Mouse (Mus musculus) kidney, adult 2 months (tissue): ENCODE measurements around the gene Cbs. TPM values are rescaled to one million over a fixed set of nuclear protein-coding genes. Genes with fewer than 3 reads are reported as not detected.
"Not testable (repeated sequence)": the region's sequence is repeated elsewhere in the genome, so short reads cannot be mapped to it uniquely, and the experiment has no call there.

Experiments used
- DNase-seq: peaks from one replicate; pipeline ENCODE4 v3.0.0; 2021
- H3K27ac ChIP-seq: fragments of 200-500 bp; 2 replicates; pipeline ENCODE4 v1.5.1; 2012; ENCODE audit warnings: low read depth, low read length, control low read depth, inconsistent platforms; ENCODE audit not compliant: insufficient read depth
- H3K27me3 ChIP-seq: fragments of 200-500 bp; replicated peaks from 2 replicates; pipeline ENCODE4 v1.6.1; 2012; ENCODE audit warnings: mild to moderate bottlenecking, moderate library complexity, low read length, inconsistent platforms; ENCODE audit not compliant: control insufficient read depth, insufficient read depth
- H3K36me3 ChIP-seq: fragments of 200-500 bp; 2 replicates; pipeline ENCODE4 v1.6.1; 2012; ENCODE audit warnings: mild to moderate bottlenecking, moderate library complexity, low read length, inconsistent platforms; ENCODE audit not compliant: control insufficient read depth, insufficient read depth
- H3K4me1 ChIP-seq: fragments of 200-500 bp; 2 replicates; pipeline ENCODE4 v1.6.1; 2011; ENCODE audit warnings: low read length; ENCODE audit not compliant: control insufficient read depth, insufficient read depth
- H3K4me3 ChIP-seq: fragments of 200-500 bp; 2 replicates; pipeline ENCODE4 v1.5.1; 2011; ENCODE audit warnings: mild to moderate bottlenecking, low read depth, low read length, control low read depth; ENCODE audit not compliant: insufficient read depth
- CTCF ChIP-seq: fragments of 200-500 bp; conservative IDR thresholded peaks from 2 replicates; pipeline ENCODE4 v1.5.1; 2011; ENCODE audit warnings: low read depth, mild to moderate bottlenecking, control low read depth, low read length, moderate library complexity, mixed read lengths; ENCODE audit not compliant: insufficient read depth, insufficient read length
- POLR2A ChIP-seq: fragments of 200-500 bp; IDR thresholded peaks from one replicate; pipeline ENCODE4 v1.6.1; 2011; ENCODE audit warnings: low read depth, low read length, control low read depth
- WGBS: fragments of 180-500 bp; shearing (Covaris S2); methylation state at CpG from one replicate; pipeline ENCODE4 v1.1.7; 2018; 5-methylcytosine and 5-hydroxymethylcytosine counted together
- polyA plus RNA-seq: library from polyadenylated mRNA; depleted of rRNA; stranded (reverse); fragments of >200 nt; gene quantifications from 2 replicates; pipeline ENCODE4 v1.2.3, GENCODE M21; 2012

Gene Cbs
- polyA plus RNA-seq, 1 experiment = 140 TPM

DNA sequence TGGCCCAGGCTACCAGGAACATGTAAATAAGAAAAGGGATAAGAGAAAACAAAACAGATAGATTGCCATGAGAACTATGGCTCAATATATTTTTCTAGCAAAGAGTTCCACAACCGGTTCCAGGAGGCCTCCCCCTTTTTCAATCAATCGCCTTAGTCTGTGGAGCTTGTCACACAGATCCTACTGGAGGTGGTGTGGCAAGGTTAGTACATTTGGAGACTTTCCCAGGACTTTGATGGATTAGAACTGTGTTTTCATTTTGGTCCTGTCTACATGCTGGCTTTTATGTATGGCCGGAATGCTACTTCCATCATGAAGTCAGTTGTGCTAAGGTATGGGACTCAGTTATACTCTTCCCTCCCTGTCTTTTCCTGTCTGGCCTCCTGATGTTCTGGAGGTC, 27.1 kb downstream of the Cbs start:
- no peak overlapping the region for H3K27ac ChIP-seq
- no peak for DNase-seq
- WGBS = 83% methylated on average over 3 of the region's 3 CpGs
- H3K4me3 ChIP-seq = no peak overlapping the region
- H3K4me1 ChIP-seq = peaks cover 12% of the 10 kb centered on the region
- H3K36me3 ChIP-seq = no peaks in the 10 kb centered on the region
- H3K27me3 ChIP-seq = no peaks in the 10 kb centered on the region
- TF ChIP-seq CTCF (no peak), POLR2A (no peak)

DNA sequence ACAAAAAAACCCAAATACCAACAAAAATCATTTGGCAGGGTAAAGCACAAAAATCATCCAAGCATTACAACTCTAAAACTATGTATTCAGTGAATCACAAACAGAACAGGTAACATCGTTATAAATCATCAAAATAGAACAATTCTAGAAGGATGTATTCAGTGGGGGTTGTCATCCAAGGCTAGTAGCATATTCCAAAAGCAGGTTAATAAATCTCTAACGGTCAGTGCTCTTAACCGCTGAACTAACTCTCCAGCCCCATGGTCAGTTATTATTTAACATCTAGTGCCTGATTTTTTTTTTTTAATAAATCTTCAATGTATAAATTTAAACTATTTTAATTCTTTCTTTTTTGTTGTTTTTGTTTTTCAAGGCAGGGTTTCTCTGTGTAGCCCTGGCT, 27.9 kb downstream of the Cbs start:
- not testable (repeated sequence) for H3K36me3 ChIP-seq, H3K27me3 ChIP-seq, H3K4me3 ChIP-seq, H3K27ac ChIP-seq
- H3K4me1 ChIP-seq = peaks cover 12% of the 10 kb centered on the region
- 52% methylated on average over 3 of the region's 3 CpGs for WGBS
- DNase-seq = peak; percentile 65

DNA sequence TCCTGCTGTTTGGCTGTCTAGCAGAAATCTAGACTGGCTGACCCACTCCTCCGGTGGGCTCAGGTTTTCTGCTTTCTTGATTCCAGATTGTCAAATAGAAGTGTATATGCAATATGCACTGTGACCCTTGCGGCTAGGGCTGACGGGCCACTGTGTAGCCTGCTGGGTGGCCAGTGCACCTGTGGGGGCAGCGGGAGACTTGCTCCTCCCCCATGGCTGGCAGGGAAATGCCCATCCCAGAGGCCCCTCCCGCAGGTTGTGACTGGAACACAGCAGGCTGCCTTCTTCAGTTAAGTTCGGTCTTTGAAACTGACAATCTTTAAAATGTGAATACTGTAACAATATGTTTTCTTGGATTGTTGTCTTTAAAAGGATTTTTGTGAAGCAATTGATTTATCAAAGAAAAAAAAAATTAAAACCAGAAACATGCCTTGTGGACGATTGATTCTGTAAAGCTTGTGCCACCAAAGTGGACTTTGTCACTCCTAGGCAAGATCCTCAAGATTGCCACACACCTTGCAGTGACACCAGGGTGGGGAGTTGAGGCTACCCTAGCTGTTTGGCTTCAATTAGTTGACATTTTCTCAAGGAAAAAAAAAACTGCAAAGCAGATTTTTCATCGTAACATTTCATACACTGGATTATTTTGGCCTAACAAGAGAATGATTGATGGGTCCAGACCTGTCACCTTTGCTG, 29.6 kb downstream of the Cbs start:
- no peaks in the 10 kb centered on the region for H3K27me3 ChIP-seq
- peak; percentile 50 for DNase-seq
- H3K36me3 ChIP-seq = no peaks in the 10 kb centered on the region
- peaks cover 12% of the 10 kb centered on the region for H3K4me1 ChIP-seq
- TF ChIP-seq POLR2A (no peak), CTCF (no peak)
- 68% methylated on average over 8 of the region's 8 CpGs for WGBS
- H3K4me3 ChIP-seq = no peak overlapping the region
- H3K27ac ChIP-seq = peak overlapping the region; percentile 26

DNA sequence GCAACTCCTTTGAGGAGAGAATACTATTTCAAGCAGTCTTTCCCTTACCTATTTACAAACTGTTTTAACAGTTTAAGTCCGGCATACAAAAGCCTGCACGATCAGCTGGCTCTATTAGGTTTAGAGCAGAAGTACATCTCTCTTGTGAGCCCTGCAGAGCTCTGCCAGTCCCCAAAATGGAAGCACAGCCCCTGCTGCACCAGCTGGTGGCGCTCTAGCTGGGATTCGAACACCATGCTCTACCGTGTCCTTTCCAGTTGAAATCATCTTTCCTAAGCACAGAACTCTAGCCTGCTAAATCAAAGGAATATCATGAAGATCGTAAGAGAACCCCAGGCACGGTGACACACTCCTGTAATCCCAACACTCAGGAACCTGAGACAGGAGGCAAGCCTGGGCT, 30.6 kb downstream of the Cbs start:
- H3K4me1 ChIP-seq = peaks cover 12% of the 10 kb centered on the region
- no peaks in the 10 kb centered on the region for H3K27me3 ChIP-seq
- H3K36me3 ChIP-seq = no peaks in the 10 kb centered on the region
- DNase-seq = no peak
- no peak overlapping the region for H3K4me3 ChIP-seq
- no peak overlapping the region for H3K27ac ChIP-seq
- TF ChIP-seq POLR2A (no peak), CTCF (peak; percentile 45)
- 86% methylated on average over 7 of the region's 7 CpGs for WGBS

DNA sequence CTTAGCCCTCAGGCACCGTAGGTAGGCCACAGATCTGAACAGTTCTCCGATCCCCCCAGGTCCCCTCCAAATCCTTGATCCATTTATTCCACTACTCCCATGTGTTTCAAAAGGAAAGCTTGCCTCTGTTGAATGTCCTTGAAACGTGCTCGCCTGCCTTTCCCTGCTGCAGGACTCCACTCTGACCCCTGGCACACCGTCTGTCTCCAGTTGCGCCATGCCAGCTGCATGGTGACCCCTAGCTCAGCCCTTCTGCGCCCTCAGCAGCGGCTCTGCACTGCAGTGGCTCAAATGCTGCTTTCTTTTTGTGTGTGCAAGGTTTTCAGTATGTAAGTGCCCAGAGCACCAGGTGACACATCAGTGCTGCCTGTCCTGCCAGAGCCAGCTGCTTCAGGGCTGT, 38.4 kb downstream of the Cbs start:
- Histone ChIP-seq H3K36me3 (no peaks in the 10 kb centered on the region), H3K4me1 (peaks cover 5% of the 10 kb centered on the region; the same call in 1 of the 2 replicates), H3K27me3 (no peaks in the 10 kb centered on the region), H3K4me3 (no peak overlapping the region), H3K27ac (no peak overlapping the region)
- 68% methylated on average over 8 of the region's 8 CpGs for WGBS
- TF ChIP-seq CTCF = no peak
- TF ChIP-seq POLR2A = no peak
- peak; percentile 43 for DNase-seq

DNA sequence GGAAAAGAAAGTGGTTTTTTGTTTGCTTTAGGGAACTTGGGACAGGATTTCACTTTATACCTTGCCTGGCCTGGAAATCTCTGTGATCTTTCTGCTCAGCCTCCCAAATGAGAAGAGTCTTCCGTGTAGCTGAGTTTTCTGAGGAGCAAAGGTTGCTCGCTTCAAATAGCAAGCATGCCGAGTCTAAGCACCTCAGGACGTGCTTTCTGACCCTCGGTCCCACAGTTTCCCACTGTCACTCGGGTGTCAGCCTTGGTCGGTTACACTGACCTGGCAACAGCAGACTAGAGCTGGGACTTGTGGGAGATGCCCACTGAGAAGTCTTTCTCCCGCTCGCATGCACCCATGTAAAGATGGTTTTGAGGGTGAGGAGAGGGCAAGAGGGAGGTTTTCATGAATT, 39.1 kb downstream of the Cbs start:
- peaks cover 5% of the 10 kb centered on the region; the same call in 1 of the 2 replicates for H3K4me1 ChIP-seq
- H3K36me3 ChIP-seq = no peaks in the 10 kb centered on the region
- 70% methylated on average over 9 of the region's 9 CpGs for WGBS
- peak; percentile 75 for DNase-seq
- H3K4me3 ChIP-seq = no peak overlapping the region
- no peak overlapping the region for H3K27ac ChIP-seq
- no peaks in the 10 kb centered on the region for H3K27me3 ChIP-seq
- TF ChIP-seq POLR2A = no peak
- TF ChIP-seq CTCF = no peak

DNA sequence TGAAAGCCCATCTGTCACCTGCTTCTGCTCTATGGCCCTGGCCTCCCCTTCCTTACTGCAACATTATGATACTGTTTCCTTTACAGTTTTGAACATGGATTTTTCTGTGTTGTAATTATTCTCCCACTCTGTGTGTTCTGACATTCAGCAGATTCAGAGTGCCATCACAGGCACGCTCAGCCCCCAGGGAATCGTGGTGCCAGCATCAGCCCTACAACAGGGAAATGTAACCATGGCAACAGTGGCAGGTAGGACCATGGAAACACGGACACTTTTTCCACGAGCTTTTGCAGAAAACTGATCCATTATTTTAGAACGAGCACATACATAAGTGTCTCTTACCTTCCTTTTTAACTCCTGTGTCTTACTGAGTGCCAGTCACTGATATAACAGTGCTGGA, 42.0 kb downstream of the Cbs start:
- WGBS = 86% methylated on average over 5 of the region's 5 CpGs
- DNase-seq = no peak
- Histone ChIP-seq H3K4me3 (no peak overlapping the region), H3K36me3 (no peaks in the 10 kb centered on the region), H3K27me3 (no peaks in the 10 kb centered on the region), H3K27ac (no peak overlapping the region), H3K4me1 (peaks cover 5% of the 10 kb centered on the region; the same call in 1 of the 2 replicates)
- no peak for TF ChIP-seq CTCF
- no peak for TF ChIP-seq POLR2A
